Mouse (Mus musculus) limb, embryonic 11.5 days (tissue): ENCODE data around the gene Plekha6. TPM values are rescaled to one million over a fixed set of nuclear protein-coding genes. Genes with fewer than 3 reads are reported as not detected.

ENCODE experiments used
- ATAC-seq: fragments of 200-750 bp; cut with Nextera tagmentation; 2 replicates; pipeline ENCODE4 v1.8.0; 2017; ENCODE audit warnings: low read depth; ENCODE audit not compliant: insufficient number of reproducible peaks, low FRiP score, low TSS enrichment
- DNase-seq: peaks from one replicate; pipeline ENCODE4 v3.0.0-alpha.2; 2015; ENCODE audit warnings: low spot score
- H3K27ac ChIP-seq: fragments of 300-500 bp; sonication (generic); replicated peaks from 2 replicates; pipeline ENCODE4 v1.5.1; 2014; ENCODE audit warnings: low read depth, mild to moderate bottlenecking, low read length
- H3K27me3 ChIP-seq: fragments of 300-500 bp; sonication (generic); 2 replicates; pipeline ENCODE4 v1.6.1; 2014; ENCODE audit warnings: mild to moderate bottlenecking, low read length, mixed read lengths; ENCODE audit not compliant: control insufficient read depth, insufficient read depth
- H3K36me3 ChIP-seq: fragments of 300-500 bp; sonication (generic); 2 replicates; pipeline ENCODE4 v1.6.1; 2014; ENCODE audit warnings: mild to moderate bottlenecking, low read length, moderate library complexity, mixed read lengths; ENCODE audit not compliant: control insufficient read depth, insufficient read depth
- H3K4me1 ChIP-seq: fragments of 300-500 bp; sonication (generic); 2 replicates; pipeline ENCODE4 v1.6.1; 2014; ENCODE audit warnings: low read length, mixed read lengths; ENCODE audit not compliant: control insufficient read depth, insufficient read depth
- H3K4me2 ChIP-seq: fragments of 300-500 bp; sonication (generic); 2 replicates; pipeline ENCODE4 v1.6.1; 2014; ENCODE audit warnings: low read depth, mild to moderate bottlenecking, moderate library complexity; ENCODE audit not compliant: severe bottlenecking
- H3K4me3 ChIP-seq: fragments of 300-500 bp; sonication (generic); 2 replicates; pipeline ENCODE4 v1.5.1; 2014; ENCODE audit warnings: low read depth, low read length
- H3K9ac ChIP-seq: fragments of 300-500 bp; sonication (generic); 2 replicates; pipeline ENCODE4 v1.6.1; 2014; ENCODE audit warnings: mild to moderate bottlenecking, low read length
- H3K9me3 ChIP-seq: fragments of 300-500 bp; sonication (generic); 2 replicates; pipeline ENCODE4 v1.6.1; 2016; ENCODE audit warnings: low read length; ENCODE audit not compliant: control insufficient read depth
- WGBS: fragments of 180-500 bp; shearing (Covaris S2); extraction: QIAGEN DNeasy Blood & Tissue Kit; methylation state at CpG from one replicate; pipeline ENCODE4 v1.1.7; 2014; 5-methylcytosine and 5-hydroxymethylcytosine counted together
- polyA plus RNA-seq: library from polyadenylated mRNA; unstranded; fragments of >200 nt; fragmentation: Nextera tagmentation; extraction: Ambion mirVana; gene quantifications from 2 replicates; pipeline ENCODE4 v1.2.1, GENCODE M21; 2014

Plekha6 gene
- polyA plus RNA-seq, 1 experiment from 2014 or later: 0.75 TPM

GRCm38 (mm10) chr1:133287880-133288279 is 123.9 kb downstream of the Plekha6 start:
- DNase-seq (no peak), ATAC-seq (no peak)
- no peak overlapping the region for H3K4me3 ChIP-seq
- H3K9ac ChIP-seq: no peak overlapping the region
- H3K36me3 ChIP-seq: no peaks in the 10 kb centered on the region
- 94% methylated on average over 12 of the region's 12 CpGs for WGBS
- H3K4me1 ChIP-seq: no peaks in the 10 kb centered on the region
- H3K27me3 ChIP-seq: no peaks in the 10 kb centered on the region
- H3K4me2 ChIP-seq: no peak overlapping the region
- H3K9me3 ChIP-seq: no peaks in the 10 kb centered on the region
- no peak overlapping the region for H3K27ac ChIP-seq

GRCm38 (mm10) chr1:133291888-133292287 is 127.9 kb downstream of the Plekha6 start:
- Histone ChIP-seq H3K4me2 (no peak overlapping the region), H3K4me1 (no peaks in the 10 kb centered on the region), H3K27ac (no peak overlapping the region), H3K9ac (no peak overlapping the region), H3K27me3 (no peaks in the 10 kb centered on the region), H3K9me3 (no peaks in the 10 kb centered on the region), H3K4me3 (no peak overlapping the region), H3K36me3 (no peaks in the 10 kb centered on the region)
- DNase-seq (no peak), ATAC-seq (no peak)
- 89% methylated on average over 6 of the region's 6 CpGs for WGBS

DNA sequence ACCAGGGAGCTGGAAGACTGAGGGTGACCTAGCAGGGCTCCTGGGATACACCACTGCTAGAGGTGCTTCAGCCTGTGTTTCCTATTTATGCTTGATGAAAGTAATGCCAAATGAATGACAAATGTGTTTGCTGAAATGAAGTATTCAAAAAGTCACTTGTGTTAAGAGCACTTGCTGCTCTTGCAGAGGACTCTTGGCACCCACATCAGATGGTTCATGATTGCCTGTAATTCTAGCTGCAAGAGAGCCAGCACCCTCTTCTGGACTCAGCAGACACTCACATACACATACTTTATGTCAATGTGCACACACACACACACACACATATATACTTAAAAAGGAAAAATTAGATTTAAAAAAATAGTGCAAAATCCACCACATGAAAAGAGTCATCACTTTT is 128.6 kb downstream of the Plekha6 start:
- Histone ChIP-seq H3K9ac (no peak overlapping the region), H3K27ac (no peak overlapping the region), H3K4me1 (no peaks in the 10 kb centered on the region), H3K36me3 (no peaks in the 10 kb centered on the region), H3K4me2 (no peak overlapping the region), H3K27me3 (no peaks in the 10 kb centered on the region), H3K4me3 (no peak overlapping the region), H3K9me3 (no peaks in the 10 kb centered on the region)
- DNase-seq: no peak
- no peak for ATAC-seq

GRCm38 (mm10) chr1:133296376-133296775 is 132.4 kb downstream of the Plekha6 start:
- DNase-seq (no peak), ATAC-seq (no peak)
- H3K27me3 ChIP-seq: peaks cover 8% of the 10 kb centered on the region; the same call in 1 of the 2 replicates
- 89% methylated on average over 9 of the region's 9 CpGs for WGBS
- H3K9me3 ChIP-seq: no peaks in the 10 kb centered on the region
- no peak overlapping the region for H3K27ac ChIP-seq
- no peaks in the 10 kb centered on the region for H3K4me1 ChIP-seq
- no peak overlapping the region for H3K4me2 ChIP-seq
- H3K36me3 ChIP-seq: no peaks in the 10 kb centered on the region
- H3K9ac ChIP-seq: no peak overlapping the region
- H3K4me3 ChIP-seq: no peak overlapping the region

DNA sequence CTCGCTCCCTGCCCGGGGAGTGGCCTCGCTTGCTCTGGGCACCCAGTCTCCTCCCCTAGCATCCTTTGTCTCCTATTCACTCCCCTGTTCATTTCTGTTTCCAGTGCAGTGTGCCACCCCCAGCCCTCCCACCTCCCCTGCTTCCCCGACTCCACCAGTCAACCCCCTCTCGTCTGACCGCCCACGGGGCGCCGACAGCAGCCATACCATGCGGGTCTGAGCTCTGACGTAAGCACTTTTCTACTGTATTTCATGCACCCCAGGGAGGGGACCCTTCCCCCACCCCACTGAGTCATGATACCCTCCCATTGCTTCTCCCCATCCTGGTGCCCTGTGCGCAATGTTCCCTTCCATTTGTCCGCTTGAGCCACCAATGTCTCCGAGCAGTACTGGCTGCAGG is 134.8 kb downstream of the Plekha6 start:
- Histone ChIP-seq H3K9me3 (no peaks in the 10 kb centered on the region), H3K27me3 (peaks cover 8% of the 10 kb centered on the region; the same call in 1 of the 2 replicates), H3K27ac (no peak overlapping the region), H3K9ac (no peak overlapping the region), H3K4me1 (no peaks in the 10 kb centered on the region), H3K4me3 (no peak overlapping the region), H3K4me2 (peak overlapping the region; percentile 18), H3K36me3 (no peaks in the 10 kb centered on the region)
- ATAC-seq (no peak), DNase-seq (no peak)
- WGBS: 41% methylated on average over 14 of the region's 14 CpGs

DNA sequence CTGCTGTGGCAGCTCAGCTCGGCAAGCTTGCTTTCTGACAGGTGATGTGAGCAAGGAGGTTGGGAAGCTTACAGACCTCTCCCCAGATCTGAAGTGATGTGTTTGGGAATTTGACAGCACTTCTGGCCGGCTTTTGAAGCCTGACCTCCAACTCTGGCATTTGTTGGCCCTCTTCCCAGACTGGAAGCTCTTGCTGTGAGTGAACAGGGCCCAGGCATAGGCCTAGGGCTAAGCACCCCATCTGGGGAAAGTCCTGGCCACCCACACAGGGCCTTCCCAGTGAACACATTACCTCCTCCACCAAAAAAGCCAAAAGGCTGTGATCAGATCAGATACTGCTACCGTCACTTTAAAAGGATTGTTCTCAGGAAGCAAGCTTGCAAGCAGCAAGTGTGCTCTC is 138.5 kb downstream of the Plekha6 start:
- H3K4me1 ChIP-seq: no peaks in the 10 kb centered on the region
- DNase-seq (no peak), ATAC-seq (no peak)
- no peak overlapping the region for H3K4me3 ChIP-seq
- H3K27me3 ChIP-seq: peaks cover 8% of the 10 kb centered on the region; the same call in 1 of the 2 replicates
- H3K4me2 ChIP-seq: no peak overlapping the region
- H3K36me3 ChIP-seq: no peaks in the 10 kb centered on the region
- H3K9me3 ChIP-seq: no peaks in the 10 kb centered on the region
- 53% methylated on average over 3 of the region's 3 CpGs for WGBS
- no peak overlapping the region for H3K27ac ChIP-seq
- no peak overlapping the region for H3K9ac ChIP-seq

- Histone ChIP-seq H3K36me3 (no peaks in the 10 kb centered on the region), H3K4me2 (no peak overlapping the region), H3K27ac (no peak overlapping the region), H3K9ac (no peak overlapping the region), H3K27me3 (no peaks in the 10 kb centered on the region), H3K4me3 (no peak overlapping the region), H3K4me1 (no peaks in the 10 kb centered on the region), H3K9me3 (no peaks in the 10 kb centered on the region)
- DNase-seq: peak; percentile 84
- 13% methylated on average over 4 of the region's 4 CpGs for WGBS
- peak; percentile 27; the same call in 1 of the 2 replicates for ATAC-seq
Observed at GRCm38 (mm10) chr1:133306842-133307241, 142.8 kb downstream of the Plekha6 start.

GRCm38 (mm10) chr1:133307318-133307717 is 143.3 kb downstream of the Plekha6 start:
- Histone ChIP-seq H3K4me2 (no peak overlapping the region), H3K27ac (no peak overlapping the region), H3K27me3 (no peaks in the 10 kb centered on the region), H3K9ac (no peak overlapping the region), H3K36me3 (no peaks in the 10 kb centered on the region), H3K4me3 (no peak overlapping the region), H3K9me3 (no peaks in the 10 kb centered on the region), H3K4me1 (no peaks in the 10 kb centered on the region)
- no peak for ATAC-seq
- peak; percentile 56 for DNase-seq
- 20% methylated on average over 6 of the region's 6 CpGs for WGBS

DNA sequence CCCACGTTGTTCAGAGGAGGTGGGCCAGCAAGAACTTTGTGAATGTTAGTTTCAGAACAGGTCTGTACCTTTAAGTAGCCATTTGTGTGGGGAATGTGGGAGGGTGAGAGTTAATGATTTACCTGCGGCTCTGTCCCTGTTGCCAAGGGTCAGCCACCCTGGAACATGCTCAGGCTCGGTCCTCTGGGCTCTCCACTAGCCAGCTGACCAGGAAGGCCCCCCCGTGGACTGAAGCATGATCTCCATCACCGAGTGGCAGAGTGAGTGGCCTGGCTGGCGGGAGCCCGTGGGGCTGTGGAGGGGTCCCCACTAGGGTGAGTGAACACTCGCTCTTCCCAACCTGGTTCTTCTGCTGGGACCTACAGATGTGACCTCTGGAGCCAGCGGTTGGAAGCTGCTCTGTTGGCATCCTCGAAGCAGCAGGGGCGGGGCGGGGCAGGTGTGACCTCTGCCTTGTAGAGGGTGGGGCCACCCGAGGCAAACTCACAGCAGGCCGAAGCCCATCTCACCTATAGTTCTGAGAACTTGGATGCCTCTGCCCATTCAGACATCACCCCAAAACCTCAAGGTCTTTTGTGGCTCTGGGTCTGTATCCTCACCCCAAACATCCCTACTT is 145.8 kb downstream of the Plekha6 start, which contains the start of gene Golt1a:
Gene Golt1a, plus strand, starts transcription at position 149 of the 616 bp plus-strand sequence.
- Histone ChIP-seq H3K36me3 (no peaks in the 10 kb centered on the region), H3K9me3 (no peaks in the 10 kb centered on the region), H3K27ac (no peak within 1 kb of the TSS), H3K4me2 (no peak within 1 kb of the TSS), H3K27me3 (no peaks in the 10 kb centered on the region), H3K4me3 (no peak within 1 kb of the TSS), H3K4me1 (no peaks in the 10 kb centered on the region), H3K9ac (no peak within 1 kb of the TSS)
- no peak for ATAC-seq
- DNase-seq: no peak
- WGBS: 56% methylated on average over 14 of the region's 14 CpGs
